Mouse (Mus musculus) cerebellum, adult 11 months (tissue): ENCODE data around the gene Hcn4.

Source experiments
- DNase-seq: peaks from one replicate; pipeline ENCODE4 v3.0.0; 2022

Hcn4 gene

GRCm38 (mm10) chr9:58823139-58823917 is at the start of gene Hcn4:
Hcn4 (plus strand) TSS chr9:58823412.
- no peak for DNase-seq

- DNase-seq = no peak
Observed at GRCm38 (mm10) chr9:58774761-58775160, 48.5 kb upstream of the Hcn4 start.

GRCm38 (mm10) chr9:58775363-58775762 is 47.8 kb upstream of the Hcn4 start:
- no peak for DNase-seq

GRCm38 (mm10) chr9:58789476-58789875 is 33.7 kb upstream of the Hcn4 start:
- DNase-seq = no peak

GRCm38 (mm10) chr9:58798155-58798554 is 25.1 kb upstream of the Hcn4 start:
- no peak for DNase-seq

- DNase-seq = no peak
Observed at GRCm38 (mm10) chr9:58801441-58801840, 21.8 kb upstream of the Hcn4 start.

- no peak for DNase-seq
Observed at GRCm38 (mm10) chr9:58802294-58802693, 20.9 kb upstream of the Hcn4 start.

GRCm38 (mm10) chr9:58802802-58803201 is 20.4 kb upstream of the Hcn4 start:
- DNase-seq = no peak

GRCm38 (mm10) chr9:58805601-58806318 is 17.5 kb upstream of the Hcn4 start:
- no peak for DNase-seq

- DNase-seq = no peak
Observed at GRCm38 (mm10) chr9:58811171-58811570, 12.0 kb upstream of the Hcn4 start.

- DNase-seq = no peak
Observed at GRCm38 (mm10) chr9:58815552-58816260, 7.5 kb upstream of the Hcn4 start.

- no peak for DNase-seq
Observed at GRCm38 (mm10) chr9:58816458-58816857, 6.8 kb upstream of the Hcn4 start.

GRCm38 (mm10) chr9:58817676-58818075 is 5.5 kb upstream of the Hcn4 start:
- no peak for DNase-seq

- DNase-seq = no peak
Observed at GRCm38 (mm10) chr9:58822431-58823091, 651 bp upstream of the Hcn4 start.

- DNase-seq = no peak
Observed at GRCm38 (mm10) chr9:58823918-58824215, 655 bp downstream of the Hcn4 start.

- DNase-seq = no peak
Observed at GRCm38 (mm10) chr9:58829627-58830026, 6.4 kb downstream of the Hcn4 start.

GRCm38 (mm10) chr9:58832939-58833338 is 9.7 kb downstream of the Hcn4 start:
- no peak for DNase-seq

GRCm38 (mm10) chr9:58837174-58837573 is 14.0 kb downstream of the Hcn4 start:
- DNase-seq = no peak

- peak; percentile 11 for DNase-seq
Observed at GRCm38 (mm10) chr9:58838504-58838903, 15.3 kb downstream of the Hcn4 start.

- DNase-seq = peak; percentile 8
Observed at GRCm38 (mm10) chr9:58841655-58842054, 18.4 kb downstream of the Hcn4 start.

GRCm38 (mm10) chr9:58844597-58844996 is 21.4 kb downstream of the Hcn4 start:
- DNase-seq = no peak

GRCm38 (mm10) chr9:58847008-58847407 is 23.8 kb downstream of the Hcn4 start:
- DNase-seq = no peak

- no peak for DNase-seq
Observed at GRCm38 (mm10) chr9:58847676-58848075, 24.5 kb downstream of the Hcn4 start.
